Comparison of ENCODE assay signal across 14 mouse cellular contexts in the genomic region with DNA sequence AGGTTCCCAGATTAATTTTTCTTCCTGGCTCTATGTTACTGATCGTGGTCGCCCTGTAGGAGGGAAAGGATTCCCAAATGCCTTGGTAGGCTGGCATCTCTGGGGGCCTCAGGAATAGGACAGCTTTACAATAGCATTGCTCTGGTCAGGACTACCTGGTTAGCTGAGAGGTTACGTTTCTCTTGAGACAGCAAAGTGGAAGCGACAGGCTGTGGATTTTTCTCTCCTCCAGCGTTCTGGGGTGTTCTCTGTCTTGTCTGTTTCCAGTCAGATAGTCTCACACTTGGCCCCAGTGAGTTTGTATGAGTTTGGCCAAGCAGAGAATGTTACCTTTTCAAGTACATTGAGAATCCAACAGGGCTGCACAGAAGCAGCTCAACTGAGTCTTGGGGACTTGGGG.
"Had no signal": no experiment of that assay in that cellular context is flagged by ENCODE, and none has a peak within 500 bp of the region (broad histone marks: within the 10 kb centered on the region; RNA-seq: fewer than 3 reads in every experiment).

No protein-coding gene starts in this region.

- H3K9ac ChIP-seq: liver, embryonic 15.5 days; neural tube, embryonic 12.5 days had no signal

- H3K27me3 ChIP-seq: liver, embryonic 15.5 days; neural tube, embryonic 12.5 days had no signal

- ATAC-seq: lung, postnatal 0 days had no signal

- H3K4me2 ChIP-seq: liver, embryonic 11.5 days; liver, embryonic 15.5 days; neural tube, embryonic 12.5 days had no signal

- H3K36me3 ChIP-seq: limb, embryonic 10.5 days; liver, embryonic 15.5 days; neural tube, embryonic 12.5 days had no signal

- H3K9me3 ChIP-seq: limb, embryonic 10.5 days; liver, embryonic 15.5 days; neural tube, embryonic 12.5 days had no signal

- DNase-seq: kidney, adult 8-10 months; kidney, postnatal 10 days; lung, adult 2 months; lung, postnatal 36 days; midbrain, embryonic 14.5 days; thymus, adult 2 months; thymus, postnatal 25 days had no signal

- H3K4me1 ChIP-seq: liver, embryonic 15.5 days; neural tube, embryonic 12.5 days had no signal

- H3K27ac ChIP-seq: left cerebral cortex, adult 2 months; limb, embryonic 10.5 days; liver, embryonic 15.5 days; neural tube, embryonic 12.5 days; stomach, postnatal 0 days had no signal

- H3K4me3 ChIP-seq: left cerebral cortex, adult 2 months; limb, embryonic 10.5 days; liver, embryonic 15.5 days; neural tube, embryonic 12.5 days had no signal
